Mouse (Mus musculus) lung, embryonic 16.5 days (tissue): ENCODE data around the gene Lrrc34. TPM values are rescaled to one million over a fixed set of nuclear protein-coding genes. Genes with fewer than 3 reads are reported as not detected.

ENCODE experiments used
- ATAC-seq: fragments of 200-750 bp; cut with Nextera tagmentation; 2 replicates; pipeline ENCODE4 v1.8.0; 2017; ENCODE audit warnings: low read depth, mild to moderate bottlenecking, moderate library complexity
- H3K27ac ChIP-seq: fragments of 300-500 bp; sonication (generic); 2 replicates; pipeline ENCODE4 v1.5.1; 2014; ENCODE audit warnings: mild to moderate bottlenecking, control low read depth, low read length
- H3K27me3 ChIP-seq: fragments of 300-500 bp; sonication (generic); 2 replicates; pipeline ENCODE4 v1.6.1; 2014; ENCODE audit warnings: low read depth, low read length, mixed read lengths; ENCODE audit not compliant: control insufficient read depth, insufficient read depth
- H3K36me3 ChIP-seq: fragments of 300-500 bp; sonication (generic); 2 replicates; pipeline ENCODE4 v1.6.1; 2014; ENCODE audit warnings: low read length; ENCODE audit not compliant: control insufficient read depth, insufficient read depth
- H3K4me1 ChIP-seq: fragments of 300-500 bp; sonication (generic); replicated peaks from 2 replicates; pipeline ENCODE4 v1.6.1; 2014; ENCODE audit warnings: low read length, mixed read lengths; ENCODE audit not compliant: control insufficient read depth, insufficient read depth
- H3K4me2 ChIP-seq: fragments of 300-500 bp; sonication (generic); 2 replicates; pipeline ENCODE4 v1.6.1; 2014; ENCODE audit warnings: low read depth, low read length, control low read depth
- H3K4me3 ChIP-seq: fragments of 300-500 bp; sonication (generic); 2 replicates; pipeline ENCODE4 v1.5.1; 2014; ENCODE audit warnings: mild to moderate bottlenecking, low read length, control low read depth
- H3K9ac ChIP-seq: fragments of 300-500 bp; sonication (generic); 2 replicates; pipeline ENCODE4 v1.6.1; 2014; ENCODE audit warnings: low read length, control low read depth
- H3K9me3 ChIP-seq: fragments of 300-500 bp; sonication (generic); 2 replicates; pipeline ENCODE4 v1.6.1; 2016; ENCODE audit warnings: low read length; ENCODE audit not compliant: control insufficient read depth
- WGBS: fragments of 180-500 bp; shearing (Covaris S2); extraction: QIAGEN DNeasy Blood & Tissue Kit; methylation state at CpG from one replicate; pipeline ENCODE4 v1.1.7; 2014; 5-methylcytosine and 5-hydroxymethylcytosine counted together
- polyA plus RNA-seq: library from polyadenylated mRNA; unstranded; fragments of >200 nt; fragmentation: Nextera tagmentation; extraction: Ambion mirVana; gene quantifications from 2 replicates; pipeline ENCODE4 v1.2.1, GENCODE M21; 2015

Lrrc34 gene
- polyA plus RNA-seq, 1 experiment from 2014 or later = 6.4 TPM

GRCm38 (mm10) chr3:30602065-30602739, 45.5 kb downstream of the Lrrc34 start, which contains the start of gene Mynn:
TSS of gene Mynn (plus strand) at chr3:30602065.
- peaks cover 3% of the 10 kb centered on the region; the same call in 1 of the 2 replicates for H3K27me3 ChIP-seq
- peak within 1 kb of the TSS; percentile 92 for H3K9ac ChIP-seq
- H3K4me1 ChIP-seq = peaks cover 12% of the 10 kb centered on the region
- H3K9me3 ChIP-seq = no peaks in the 10 kb centered on the region
- H3K4me2 ChIP-seq = peak within 1 kb of the TSS; percentile 73
- peak within 1 kb of the TSS; percentile 94 for H3K27ac ChIP-seq
- WGBS = under 1% methylated on average over 40 of the region's 40 CpGs
- H3K4me3 ChIP-seq = peak within 1 kb of the TSS; percentile 85
- H3K36me3 ChIP-seq = no peaks in the 10 kb centered on the region; the same call in 1 of the 2 replicates
- ATAC-seq = peak; percentile 96

GRCm38 (mm10) chr3:30601610-30602064, 46.0 kb downstream of the Lrrc34 start:
- Histone ChIP-seq H3K27me3 (peaks cover 3% of the 10 kb centered on the region; the same call in 1 of the 2 replicates), H3K4me3 (peak overlapping the region; percentile 85), H3K36me3 (no peaks in the 10 kb centered on the region; the same call in 1 of the 2 replicates), H3K9ac (peak overlapping the region; percentile 92), H3K27ac (peak overlapping the region; percentile 94), H3K9me3 (no peaks in the 10 kb centered on the region), H3K4me1 (peaks cover 12% of the 10 kb centered on the region), H3K4me2 (peak overlapping the region; percentile 73)
- under 1% methylated on average over 13 of the region's 13 CpGs for WGBS
- ATAC-seq = no peak

- Histone ChIP-seq H3K9ac (0 out of 2 replicates have a peak overlapping the region, but pooled peaks have one; percentile 28), H3K4me3 (peak overlapping the region; percentile 58), H3K27ac (peak overlapping the region; percentile 63; the same call in 1 of the 2 replicates), H3K36me3 (no peaks in the 10 kb centered on the region; the same call in 1 of the 2 replicates), H3K4me2 (peak overlapping the region; percentile 73), H3K4me1 (peaks cover 12% of the 10 kb centered on the region), H3K27me3 (peaks cover 3% of the 10 kb centered on the region; the same call in 1 of the 2 replicates), H3K9me3 (no peaks in the 10 kb centered on the region)
- under 1% methylated on average over 17 of the region's 17 CpGs for WGBS
- ATAC-seq = peak; percentile 42
These were observed 46.5 kb downstream of the Lrrc34 start for GRCm38 (mm10) chr3:30601175-30601574.

GRCm38 (mm10) chr3:30600717-30601116, 47.0 kb downstream of the Lrrc34 start:
- no peak for ATAC-seq
- H3K36me3 ChIP-seq = no peaks in the 10 kb centered on the region; the same call in 1 of the 2 replicates
- H3K9ac ChIP-seq = peak overlapping the region; percentile 60
- H3K4me1 ChIP-seq = peaks cover 12% of the 10 kb centered on the region
- WGBS = under 1% methylated on average over 14 of the region's 14 CpGs
- H3K27me3 ChIP-seq = peaks cover 3% of the 10 kb centered on the region; the same call in 1 of the 2 replicates
- H3K4me3 ChIP-seq = peak overlapping the region; percentile 58
- peak overlapping the region; percentile 69; the same call in 1 of the 2 replicates for H3K27ac ChIP-seq
- H3K4me2 ChIP-seq = peak overlapping the region; percentile 73
- H3K9me3 ChIP-seq = no peaks in the 10 kb centered on the region

GRCm38 (mm10) chr3:30599711-30600545, 47.7 kb downstream of the Lrrc34 start, which contains the start of gene Actrt3:
TSS of gene Actrt3 (minus strand) at chr3:30599939.
- peak within 1 kb of the TSS; percentile 60 for H3K9ac ChIP-seq
- H3K9me3 ChIP-seq = no peaks in the 10 kb centered on the region
- H3K4me1 ChIP-seq = peaks cover 12% of the 10 kb centered on the region
- H3K27ac ChIP-seq = peak within 1 kb of the TSS; percentile 69; the same call in 1 of the 2 replicates
- H3K27me3 ChIP-seq = peaks cover 3% of the 10 kb centered on the region; the same call in 1 of the 2 replicates
- peak within 1 kb of the TSS; percentile 73 for H3K4me2 ChIP-seq
- H3K36me3 ChIP-seq = no peaks in the 10 kb centered on the region; the same call in 1 of the 2 replicates
- peak within 1 kb of the TSS; percentile 58 for H3K4me3 ChIP-seq
- no peak for ATAC-seq
- 2% methylated on average over 32 of the region's 32 CpGs for WGBS

GRCm38 (mm10) chr3:30597271-30597670, 50.4 kb downstream of the Lrrc34 start:
- H3K4me3 ChIP-seq = no peak overlapping the region
- H3K27me3 ChIP-seq = peaks cover 3% of the 10 kb centered on the region; the same call in 1 of the 2 replicates
- WGBS = 84% methylated on average over 7 of the region's 7 CpGs

GRCm38 (mm10) chr3:30595111-30595832, 52.4 kb downstream of the Lrrc34 start:
- H3K9me3 ChIP-seq = no peaks in the 10 kb centered on the region
- peak overlapping the region; percentile 81 for H3K4me2 ChIP-seq
- peak; percentile 60 for ATAC-seq
- H3K4me1 ChIP-seq = peaks cover 6% of the 10 kb centered on the region; the same call in 1 of the 2 replicates
- under 1% methylated on average over 62 of the region's 62 CpGs for WGBS
- peak overlapping the region; percentile 71 for H3K4me3 ChIP-seq
- H3K27me3 ChIP-seq = peaks cover 3% of the 10 kb centered on the region; the same call in 1 of the 2 replicates
- H3K27ac ChIP-seq = peak overlapping the region; percentile 16; the same call in 1 of the 2 replicates
- no peaks in the 10 kb centered on the region for H3K36me3 ChIP-seq
- H3K9ac ChIP-seq = peak overlapping the region; percentile 82

More at GRCm38 (mm10) chr3:30597271-30597670, 50.4 kb downstream of the Lrrc34 start:
- H3K4me1 ChIP-seq = peaks cover 6% of the 10 kb centered on the region; the same call in 1 of the 2 replicates
- H3K4me2 ChIP-seq = no peak overlapping the region
- no peak for ATAC-seq
- no peaks in the 10 kb centered on the region for H3K36me3 ChIP-seq
- no peak overlapping the region for H3K9ac ChIP-seq
- no peak overlapping the region for H3K27ac ChIP-seq
- H3K9me3 ChIP-seq = no peaks in the 10 kb centered on the region

GRCm38 (mm10) chr3:30593719-30594485, 53.8 kb downstream of the Lrrc34 start:
- Histone ChIP-seq H3K4me1 (peaks cover 2% of the 10 kb centered on the region; the same call in 1 of the 2 replicates), H3K27me3 (peaks cover 3% of the 10 kb centered on the region; the same call in 1 of the 2 replicates), H3K4me3 (no peak overlapping the region), H3K36me3 (no peaks in the 10 kb centered on the region), H3K9ac (no peak overlapping the region), H3K9me3 (no peaks in the 10 kb centered on the region), H3K27ac (no peak overlapping the region), H3K4me2 (no peak overlapping the region)
- ATAC-seq = 0 out of 2 replicates have a peak, but pooled peaks have one; percentile 35
- WGBS = 74% methylated on average over 4 of the region's 4 CpGs
